Mouse (Mus musculus): Measurements from ENCODE around the gene Ccdc157. TPM values are rescaled to one million over a fixed set of nuclear protein-coding genes. Genes with fewer than 3 reads are reported as not detected.
"Not testable (repeated sequence)": the region's sequence is repeated elsewhere in the genome, so short reads cannot be mapped to it uniquely, and the experiment has no call there.

Ccdc157 gene
- polyA plus RNA-seq, 1 experiment from 2014 or later, result 3.6 TPM

DNA sequence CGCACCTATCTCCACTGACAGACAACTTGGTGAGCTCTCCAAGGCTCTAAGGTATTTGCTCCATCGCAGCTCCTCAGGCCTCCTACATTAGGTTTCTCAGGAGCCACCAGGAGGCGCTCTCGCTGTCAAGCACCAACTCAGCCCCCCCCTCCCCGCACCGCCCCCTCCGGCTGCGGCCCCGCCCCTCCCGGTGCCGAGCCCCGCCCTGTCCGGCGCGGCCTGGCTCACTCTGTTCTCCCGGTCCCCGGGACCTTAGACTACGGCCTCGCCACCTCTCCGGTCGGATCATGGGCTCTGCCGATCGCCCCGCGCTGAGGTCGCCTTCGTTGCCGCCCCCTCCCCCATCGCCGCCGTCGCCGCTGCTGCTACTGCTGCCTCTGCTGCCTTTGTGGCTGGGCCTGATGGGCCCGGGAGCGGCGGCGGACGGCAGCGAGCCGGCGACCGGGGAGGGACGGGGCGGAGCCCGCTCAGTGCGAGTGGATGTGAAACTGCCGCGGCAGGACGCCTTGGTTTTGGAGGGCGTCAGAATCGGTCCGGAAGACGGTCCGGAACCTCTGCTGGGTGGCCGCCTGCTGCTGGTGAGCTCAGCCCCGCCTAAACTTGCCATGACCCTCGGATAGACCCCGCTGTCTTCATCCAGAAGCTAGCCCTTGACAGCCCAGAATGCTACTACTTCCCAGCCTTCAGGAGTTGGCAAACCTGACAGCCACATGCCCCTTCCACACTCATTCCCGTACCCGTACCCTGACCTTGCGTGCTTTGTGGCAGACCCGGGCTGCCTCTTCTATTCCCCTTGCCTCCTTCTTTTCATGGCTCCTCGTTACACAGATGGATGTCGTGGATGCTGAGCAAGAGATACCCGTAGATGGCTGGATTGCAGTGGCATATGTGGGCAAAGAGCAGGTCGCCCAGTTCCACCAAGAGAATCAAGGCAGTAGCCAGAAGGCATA is 24.8 kb downstream of the Ccdc157 start, which contains the start of gene Rnf215:
TSS of gene Rnf215 (plus strand) at position 217 of the 950 bp plus-strand sequence.
- Histone ChIP-seq H3K4me3 (ENCODE audit: low read depth, low read length) (peak within 1 kb of the TSS; percentile 94), H3K9ac (replicated peaks; ENCODE audit: low read length) (peak within 1 kb of the TSS; percentile 97), H3K4me2 (ENCODE audit: low read depth, low read length) (peak within 1 kb of the TSS; percentile 72), H3K4me1 (ENCODE audit: control insufficient read depth, insufficient read depth, low read length) (no peaks in the 10 kb centered on the region), H3K9me3 (replicated peaks; ENCODE audit: control insufficient read depth, low read length) (no peaks in the 10 kb centered on the region), H3K36me3 (replicated peaks; ENCODE audit: control insufficient read depth, insufficient read depth, low read depth, low read length) (peaks cover 1% of the 10 kb centered on the region), H3K27ac (replicated peaks; ENCODE audit: low read depth, low read length) (peak within 1 kb of the TSS; percentile 47; the same call in 1 of the 2 replicates), H3K27me3 (ENCODE audit: control insufficient read depth, insufficient read depth, low read length) (no peaks in the 10 kb centered on the region)
- WGBS, result 3% methylated on average over 56 of the region's 66 CpGs
- DNase-seq (ENCODE audit: low spot score) (peak; percentile 93), ATAC-seq (replicated peaks; ENCODE audit: insufficient number of reproducible peaks, low FRiP score, low TSS enrichment, low read depth) (peak; percentile 86)

DNA sequence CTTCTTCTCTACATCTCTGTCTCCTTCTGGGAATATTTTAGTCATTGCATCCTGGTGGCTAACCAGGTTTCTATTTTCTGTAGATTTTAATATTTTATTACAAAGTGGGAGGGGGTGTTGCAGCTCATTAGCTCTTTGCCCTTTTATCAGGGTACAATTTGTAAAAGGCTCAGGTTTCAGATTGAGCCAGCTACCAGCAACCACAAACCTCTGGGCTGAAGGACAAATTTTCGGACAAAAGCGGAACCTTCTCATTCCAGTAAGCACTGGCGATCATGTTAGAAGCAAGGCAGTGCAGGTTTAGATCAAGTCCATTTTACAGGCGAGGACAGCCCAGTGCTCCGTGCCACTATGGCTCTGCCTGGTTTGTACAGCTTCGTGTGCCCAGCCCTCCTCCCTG is 25.7 kb downstream of the Ccdc157 start:
- 53% methylated on average over 6 of the region's 6 CpGs for WGBS
- Histone ChIP-seq H3K4me1 (ENCODE audit: control insufficient read depth, insufficient read depth, low read length) (no peaks in the 10 kb centered on the region), H3K4me3 (ENCODE audit: low read depth, low read length) (no peak overlapping the region), H3K9me3 (replicated peaks; ENCODE audit: control insufficient read depth, low read length) (no peaks in the 10 kb centered on the region), H3K36me3 (replicated peaks; ENCODE audit: control insufficient read depth, insufficient read depth, low read depth, low read length) (no peaks in the 10 kb centered on the region), H3K27me3 (ENCODE audit: control insufficient read depth, insufficient read depth, low read length) (no peaks in the 10 kb centered on the region), H3K9ac (replicated peaks; ENCODE audit: low read length) (no peak overlapping the region), H3K4me2 (ENCODE audit: low read depth, low read length) (no peak overlapping the region), H3K27ac (replicated peaks; ENCODE audit: low read depth, low read length) (no peak overlapping the region)
- no peak for DNase-seq (ENCODE audit: low spot score)
- no peak for ATAC-seq (replicated peaks; ENCODE audit: insufficient number of reproducible peaks, low FRiP score, low TSS enrichment, low read depth)

DNA sequence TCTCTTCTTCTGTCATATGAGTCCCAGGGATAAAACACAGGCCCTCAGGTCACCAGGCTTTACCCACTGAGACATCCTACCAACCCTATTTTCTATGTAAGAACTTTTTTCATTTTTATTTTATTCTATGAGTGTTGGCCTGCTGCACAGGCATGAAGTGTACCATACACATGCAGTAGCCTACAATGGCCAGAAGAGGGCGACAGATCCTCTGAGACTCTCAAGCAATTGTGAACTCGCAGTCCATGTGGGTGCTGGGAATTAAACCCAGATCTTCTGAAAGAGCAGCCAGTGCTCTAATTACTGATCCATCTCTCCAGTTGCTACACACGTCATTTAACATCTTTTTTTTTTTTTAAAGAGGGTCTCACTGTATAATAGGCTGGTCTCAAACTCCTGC is 26.6 kb downstream of the Ccdc157 start:
- Histone ChIP-seq H3K4me2 (ENCODE audit: low read depth, low read length) (no peak overlapping the region), H3K27me3 (ENCODE audit: control insufficient read depth, insufficient read depth, low read length) (no peaks in the 10 kb centered on the region), H3K9ac (replicated peaks; ENCODE audit: low read length) (no peak overlapping the region), H3K4me3 (ENCODE audit: low read depth, low read length) (no peak overlapping the region), H3K36me3 (replicated peaks; ENCODE audit: control insufficient read depth, insufficient read depth, low read depth, low read length) (no peaks in the 10 kb centered on the region), H3K9me3 (replicated peaks; ENCODE audit: control insufficient read depth, low read length) (no peaks in the 10 kb centered on the region), H3K27ac (replicated peaks; ENCODE audit: low read depth, low read length) (no peak overlapping the region), H3K4me1 (ENCODE audit: control insufficient read depth, insufficient read depth, low read length) (no peaks in the 10 kb centered on the region)
- DNase-seq (ENCODE audit: low spot score) (peak; percentile 24), ATAC-seq (replicated peaks; ENCODE audit: insufficient number of reproducible peaks, low FRiP score, low TSS enrichment, low read depth) (no peak)
- 51% methylated on average over 3 of the region's 3 CpGs for WGBS

DNA sequence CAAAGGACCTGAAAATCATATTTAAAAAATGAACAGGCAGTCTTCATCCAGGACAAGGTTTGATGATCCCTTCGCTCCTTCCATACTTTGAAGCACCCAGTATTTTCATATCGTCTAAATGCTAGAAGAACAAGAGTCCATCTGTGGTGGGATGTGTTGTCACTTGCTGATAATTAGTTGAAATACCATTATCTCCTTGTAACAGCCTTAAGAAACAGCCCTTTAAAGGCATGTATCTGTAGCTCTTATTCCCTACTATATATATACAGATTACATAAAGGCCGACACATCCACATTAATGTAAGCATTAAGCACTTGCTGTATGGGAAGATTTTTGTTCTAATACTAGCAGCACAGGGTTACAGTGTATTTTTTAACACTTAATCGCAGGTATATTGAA is 31.6 kb downstream of the Ccdc157 start:
- H3K4me2 ChIP-seq (ENCODE audit: low read depth, low read length); H3K27ac ChIP-seq (replicated peaks; ENCODE audit: low read depth, low read length); ATAC-seq (replicated peaks; ENCODE audit: insufficient number of reproducible peaks, low FRiP score, low TSS enrichment, low read depth); H3K36me3 ChIP-seq (replicated peaks; ENCODE audit: control insufficient read depth, insufficient read depth, low read depth, low read length); H3K27me3 ChIP-seq (ENCODE audit: control insufficient read depth, insufficient read depth, low read length); H3K9me3 ChIP-seq (replicated peaks; ENCODE audit: control insufficient read depth, low read length); H3K4me1 ChIP-seq (ENCODE audit: control insufficient read depth, insufficient read depth, low read length); H3K9ac ChIP-seq (replicated peaks; ENCODE audit: low read length); DNase-seq (ENCODE audit: low spot score); H3K4me3 ChIP-seq (ENCODE audit: low read depth, low read length): not testable (repeated sequence)
- WGBS, result 92% methylated on average over 4 of the region's 4 CpGs

DNA sequence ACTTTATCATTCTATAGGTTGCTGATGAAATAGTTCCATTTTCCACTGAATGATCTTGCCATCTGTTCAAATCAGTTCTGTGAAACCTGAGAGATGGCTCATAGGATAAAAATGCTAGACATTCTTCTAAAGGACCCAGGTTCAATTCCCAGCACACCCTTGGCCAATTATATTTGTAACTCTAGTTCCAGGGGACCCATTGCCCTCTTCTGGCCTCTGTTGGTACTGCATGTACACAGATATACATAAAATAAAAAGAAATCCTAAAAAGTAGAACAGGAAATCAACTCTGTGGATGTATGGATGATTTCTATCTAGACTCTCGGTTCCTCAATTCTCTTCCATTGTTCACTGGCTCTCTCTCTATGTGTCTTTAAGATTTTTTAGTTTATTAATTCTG is 33.0 kb downstream of the Ccdc157 start:
- no peaks in the 10 kb centered on the region for H3K27me3 ChIP-seq (ENCODE audit: control insufficient read depth, insufficient read depth, low read length)
- no peak overlapping the region for H3K27ac ChIP-seq (replicated peaks; ENCODE audit: low read depth, low read length)
- no peaks in the 10 kb centered on the region for H3K36me3 ChIP-seq (replicated peaks; ENCODE audit: control insufficient read depth, insufficient read depth, low read depth, low read length)
- no peak overlapping the region for H3K9ac ChIP-seq (replicated peaks; ENCODE audit: low read length)
- no peaks in the 10 kb centered on the region for H3K4me1 ChIP-seq (ENCODE audit: control insufficient read depth, insufficient read depth, low read length)
- H3K9me3 ChIP-seq (replicated peaks; ENCODE audit: control insufficient read depth, low read length), result no peaks in the 10 kb centered on the region
- ATAC-seq (replicated peaks; ENCODE audit: insufficient number of reproducible peaks, low FRiP score, low TSS enrichment, low read depth) (no peak), DNase-seq (ENCODE audit: low spot score) (no peak)
- H3K4me2 ChIP-seq (ENCODE audit: low read depth, low read length), result no peak overlapping the region
- no peak overlapping the region for H3K4me3 ChIP-seq (ENCODE audit: low read depth, low read length)
- 85% methylated on average over 1 of the region's 1 CpGs for WGBS

DNA sequence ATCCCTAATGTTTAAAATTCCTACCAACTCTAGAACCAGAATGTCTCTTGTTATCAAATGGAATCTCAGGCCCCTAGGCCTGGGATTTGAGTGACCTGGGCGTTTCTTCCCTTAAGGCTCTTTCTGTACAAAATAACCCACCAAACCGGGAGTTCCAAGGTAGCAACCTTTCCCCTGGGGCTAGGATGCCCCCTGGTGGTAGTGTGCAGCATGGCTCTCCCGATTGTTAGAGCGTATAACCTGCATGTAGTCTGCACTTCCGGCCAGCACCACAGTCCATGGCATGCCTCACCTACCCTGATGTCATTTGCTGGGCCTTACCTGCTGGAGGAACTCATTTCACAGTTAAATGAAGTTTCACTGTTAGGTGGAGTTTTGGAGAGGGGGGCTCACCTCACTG is 36.2 kb downstream of the Ccdc157 start:
- ATAC-seq (replicated peaks; ENCODE audit: insufficient number of reproducible peaks, low FRiP score, low TSS enrichment, low read depth), result no peak
- Histone ChIP-seq H3K4me2 (ENCODE audit: low read depth, low read length) (no peak overlapping the region), H3K4me3 (ENCODE audit: low read depth, low read length) (no peak overlapping the region), H3K9ac (replicated peaks; ENCODE audit: low read length) (no peak overlapping the region), H3K27me3 (ENCODE audit: control insufficient read depth, insufficient read depth, low read length) (no peaks in the 10 kb centered on the region; the same call in 1 of the 2 replicates), H3K27ac (replicated peaks; ENCODE audit: low read depth, low read length) (no peak overlapping the region), H3K9me3 (replicated peaks; ENCODE audit: control insufficient read depth, low read length) (no peaks in the 10 kb centered on the region), H3K4me1 (ENCODE audit: control insufficient read depth, insufficient read depth, low read length) (no peaks in the 10 kb centered on the region), H3K36me3 (replicated peaks; ENCODE audit: control insufficient read depth, insufficient read depth, low read depth, low read length) (no peaks in the 10 kb centered on the region)
- DNase-seq (ENCODE audit: low spot score), result peak; percentile 47
- 56% methylated on average over 5 of the region's 5 CpGs for WGBS

DNA sequence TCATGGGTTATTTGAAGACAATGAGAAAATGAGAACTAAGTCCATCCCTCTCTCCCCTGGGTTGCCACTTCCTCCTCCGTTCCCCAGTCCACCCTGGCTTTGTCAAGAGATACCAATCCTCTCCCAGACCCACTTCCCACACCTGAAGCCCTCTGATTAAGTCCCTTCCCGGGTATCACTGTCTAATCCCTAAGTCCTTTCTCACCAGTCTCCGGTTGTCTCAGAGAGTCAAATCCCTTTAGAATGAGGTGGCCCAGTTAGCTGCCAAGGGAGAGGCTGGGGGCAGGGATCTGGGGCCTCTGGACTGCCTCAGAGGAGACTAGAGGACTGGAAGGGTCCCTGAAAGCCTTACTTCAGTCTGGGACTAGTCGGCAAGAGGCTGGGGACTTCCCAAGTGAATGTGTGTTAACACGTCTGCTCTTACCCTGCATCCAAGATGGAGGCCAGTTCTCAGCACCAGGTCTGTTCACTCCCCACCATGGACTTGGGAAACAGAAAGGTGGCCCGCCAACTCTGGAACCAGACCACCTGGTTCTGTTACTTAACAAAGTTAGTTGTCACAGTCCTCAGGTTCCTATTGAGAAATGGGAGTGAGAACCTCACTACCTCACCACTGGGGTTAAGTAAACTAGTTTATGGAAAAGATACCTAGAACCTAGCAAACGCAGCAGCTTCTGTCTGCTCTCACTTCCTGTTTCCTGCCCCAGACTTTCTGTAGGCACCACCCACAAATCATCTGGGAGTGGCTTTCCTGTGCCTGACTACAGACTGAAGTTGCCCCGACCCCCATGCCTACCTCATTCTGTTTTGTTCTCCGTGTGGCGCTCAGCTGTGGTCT is 37.1 kb downstream of the Ccdc157 start, which contains the start of gene Sec14l2:
TSS of gene Sec14l2 (minus strand) at position 674 of the 838 bp plus-strand sequence.
- 72% methylated on average over 10 of the region's 10 CpGs for WGBS
- no peak within 1 kb of the TSS for H3K4me2 ChIP-seq (ENCODE audit: low read depth, low read length)

More for the DNA sequence above, 37.1 kb downstream of the Ccdc157 start, which contains the start of gene Sec14l2:
- H3K4me3 ChIP-seq (ENCODE audit: low read depth, low read length), result no peak within 1 kb of the TSS
- H3K27ac ChIP-seq (replicated peaks; ENCODE audit: low read depth, low read length), result no peak within 1 kb of the TSS
- no peaks in the 10 kb centered on the region for H3K9me3 ChIP-seq (replicated peaks; ENCODE audit: control insufficient read depth, low read length)
- no peaks in the 10 kb centered on the region for H3K36me3 ChIP-seq (replicated peaks; ENCODE audit: control insufficient read depth, insufficient read depth, low read depth, low read length)
- H3K27me3 ChIP-seq (ENCODE audit: control insufficient read depth, insufficient read depth, low read length), result no peaks in the 10 kb centered on the region; the same call in 1 of the 2 replicates
- ATAC-seq (replicated peaks; ENCODE audit: insufficient number of reproducible peaks, low FRiP score, low TSS enrichment, low read depth) (no peak), DNase-seq (ENCODE audit: low spot score) (no peak)
- no peaks in the 10 kb centered on the region for H3K4me1 ChIP-seq (ENCODE audit: control insufficient read depth, insufficient read depth, low read length)
- no peak within 1 kb of the TSS for H3K9ac ChIP-seq (replicated peaks; ENCODE audit: low read length)
